Mouse (Mus musculus): ENCODE measurements at regions not wholly inside any gene's neighbourhood (a gene's known extent, or its start where the extent isn't known, plus 50 kb on each side); places are given as distances from the start of the nearest gene placed in this dataset.

GRCm38 (mm10) chr10:96375070-96375447 is 238.7 kb downstream of the Gm5426 start:
- no peak overlapping the region for H3K4me2 ChIP-seq (ENCODE audit: low read length)
- no peak overlapping the region for H3K9ac ChIP-seq (ENCODE audit: low read length)
- H3K9me3 ChIP-seq (ENCODE audit: control insufficient read depth, low read length), result no peaks in the 10 kb centered on the region
- H3K36me3 ChIP-seq (ENCODE audit: control insufficient read depth, insufficient read depth, low read length), result no peaks in the 10 kb centered on the region
- no peak for ATAC-seq (replicated peaks; ENCODE audit: low FRiP score, low TSS enrichment, low read depth)
- no peak overlapping the region for H3K4me3 ChIP-seq (ENCODE audit: low read depth, low read length)
- no peaks in the 10 kb centered on the region for H3K27me3 ChIP-seq (replicated peaks; ENCODE audit: control insufficient read depth, insufficient read depth, low read length)
- DNase-seq (ENCODE audit: low spot score), result no peak
- H3K4me1 ChIP-seq (replicated peaks; ENCODE audit: control insufficient read depth, insufficient read depth, low read length), result peaks cover 17% of the 10 kb centered on the region
- 92% methylated on average over 3 of the region's 3 CpGs for WGBS
- no peak overlapping the region for H3K27ac ChIP-seq (ENCODE audit: low read depth)

- WGBS, result 86% methylated on average over 4 of the region's 4 CpGs
- no peak overlapping the region for H3K4me2 ChIP-seq (ENCODE audit: low read length)
- H3K27me3 ChIP-seq (replicated peaks; ENCODE audit: control insufficient read depth, insufficient read depth, low read length), result no peaks in the 10 kb centered on the region
- no peak overlapping the region for H3K27ac ChIP-seq (ENCODE audit: low read depth)
- H3K4me1 ChIP-seq (replicated peaks; ENCODE audit: control insufficient read depth, insufficient read depth, low read length), result peaks cover 17% of the 10 kb centered on the region
- no peaks in the 10 kb centered on the region for H3K36me3 ChIP-seq (ENCODE audit: control insufficient read depth, insufficient read depth, low read length)
- H3K4me3 ChIP-seq (ENCODE audit: low read depth, low read length), result no peak overlapping the region
- no peak overlapping the region for H3K9ac ChIP-seq (ENCODE audit: low read length)
- no peak for ATAC-seq (replicated peaks; ENCODE audit: low FRiP score, low TSS enrichment, low read depth)
- no peak for DNase-seq (ENCODE audit: low spot score)
- no peaks in the 10 kb centered on the region for H3K9me3 ChIP-seq (ENCODE audit: control insufficient read depth, low read length)
Observed at GRCm38 (mm10) chr10:96377549-96377948, 239.3 kb upstream of the Btg1 start.

- ATAC-seq (replicated peaks; ENCODE audit: low FRiP score, low TSS enrichment, low read depth), result peak; percentile 66; the same call in 1 of the 2 replicates
- Histone ChIP-seq H3K36me3 (ENCODE audit: control insufficient read depth, insufficient read depth, low read length) (no peaks in the 10 kb centered on the region), H3K27ac (ENCODE audit: low read depth) (peak overlapping the region; percentile 65), H3K9ac (ENCODE audit: low read length) (no peak overlapping the region), H3K4me2 (ENCODE audit: low read length) (no peak overlapping the region), H3K27me3 (replicated peaks; ENCODE audit: control insufficient read depth, insufficient read depth, low read length) (no peaks in the 10 kb centered on the region), H3K9me3 (ENCODE audit: control insufficient read depth, low read length) (no peaks in the 10 kb centered on the region), H3K4me1 (replicated peaks; ENCODE audit: control insufficient read depth, insufficient read depth, low read length) (peaks cover 11% of the 10 kb centered on the region; the same call in 1 of the 2 replicates), H3K4me3 (ENCODE audit: low read depth, low read length) (no peak overlapping the region)
- DNase-seq (ENCODE audit: low spot score), result no peak
- WGBS, result 43% methylated on average over 9 of the region's 9 CpGs
Observed at GRCm38 (mm10) chr10:96379016-96379771, 237.6 kb upstream of the Btg1 start.

GRCm38 (mm10) chr10:96381664-96382063 is 235.1 kb upstream of the Btg1 start:
- Histone ChIP-seq H3K27me3 (replicated peaks; ENCODE audit: control insufficient read depth, insufficient read depth, low read length) (no peaks in the 10 kb centered on the region), H3K9ac (ENCODE audit: low read length) (no peak overlapping the region), H3K36me3 (ENCODE audit: control insufficient read depth, insufficient read depth, low read length) (no peaks in the 10 kb centered on the region), H3K4me2 (ENCODE audit: low read length) (no peak overlapping the region), H3K4me1 (replicated peaks; ENCODE audit: control insufficient read depth, insufficient read depth, low read length) (peaks cover 11% of the 10 kb centered on the region; the same call in 1 of the 2 replicates), H3K9me3 (ENCODE audit: control insufficient read depth, low read length) (no peaks in the 10 kb centered on the region), H3K4me3 (ENCODE audit: low read depth, low read length) (no peak overlapping the region), H3K27ac (ENCODE audit: low read depth) (no peak overlapping the region)
- 84% methylated on average over 6 of the region's 6 CpGs for WGBS
- DNase-seq (ENCODE audit: low spot score) (no peak), ATAC-seq (replicated peaks; ENCODE audit: low FRiP score, low TSS enrichment, low read depth) (no peak)

DNA sequence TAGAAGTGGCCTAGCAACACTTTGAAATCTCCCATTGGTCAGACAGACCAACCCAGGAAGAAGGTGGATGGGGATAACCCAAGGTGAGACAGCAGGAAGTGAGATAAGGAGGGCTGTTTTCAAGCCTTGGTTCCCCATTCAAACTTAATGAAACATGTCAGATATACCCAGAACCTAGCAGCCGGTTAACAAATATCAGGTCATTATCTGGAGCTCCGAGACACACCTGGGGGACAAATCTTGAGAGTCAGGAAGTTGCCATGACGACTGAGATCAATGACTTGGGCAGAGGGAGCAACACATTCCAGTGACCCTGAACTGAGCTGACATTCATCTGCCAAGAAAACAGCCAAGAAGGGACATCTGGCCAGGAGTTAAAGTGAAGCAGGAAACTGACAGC is 225.1 kb upstream of the Btg1 start:
- DNase-seq (ENCODE audit: low spot score) (no peak), ATAC-seq (replicated peaks; ENCODE audit: low FRiP score, low TSS enrichment, low read depth) (no peak)
- 52% methylated on average over 3 of the region's 3 CpGs for WGBS
- Histone ChIP-seq H3K9me3 (ENCODE audit: control insufficient read depth, low read length) (no peaks in the 10 kb centered on the region; the same call in 1 of the 2 replicates), H3K4me3 (ENCODE audit: low read depth, low read length) (no peak overlapping the region), H3K4me2 (ENCODE audit: low read length) (no peak overlapping the region), H3K4me1 (replicated peaks; ENCODE audit: control insufficient read depth, insufficient read depth, low read length) (no peaks in the 10 kb centered on the region), H3K27me3 (replicated peaks; ENCODE audit: control insufficient read depth, insufficient read depth, low read length) (no peaks in the 10 kb centered on the region), H3K36me3 (ENCODE audit: control insufficient read depth, insufficient read depth, low read length) (no peaks in the 10 kb centered on the region), H3K9ac (ENCODE audit: low read length) (no peak overlapping the region), H3K27ac (ENCODE audit: low read depth) (no peak overlapping the region)

GRCm38 (mm10) chr10:96392836-96393235 is 224.0 kb upstream of the Btg1 start:
- Histone ChIP-seq H3K4me1 (replicated peaks; ENCODE audit: control insufficient read depth, insufficient read depth, low read length) (no peaks in the 10 kb centered on the region), H3K9me3 (ENCODE audit: control insufficient read depth, low read length) (no peaks in the 10 kb centered on the region; the same call in 1 of the 2 replicates), H3K36me3 (ENCODE audit: control insufficient read depth, insufficient read depth, low read length) (no peaks in the 10 kb centered on the region), H3K27ac (ENCODE audit: low read depth) (no peak overlapping the region), H3K27me3 (replicated peaks; ENCODE audit: control insufficient read depth, insufficient read depth, low read length) (no peaks in the 10 kb centered on the region), H3K4me2 (ENCODE audit: low read length) (no peak overlapping the region), H3K4me3 (ENCODE audit: low read depth, low read length) (no peak overlapping the region), H3K9ac (ENCODE audit: low read length) (no peak overlapping the region)
- ATAC-seq (replicated peaks; ENCODE audit: low FRiP score, low TSS enrichment, low read depth) (no peak), DNase-seq (ENCODE audit: low spot score) (no peak)
- WGBS, result 67% methylated on average over 1 of the region's 1 CpGs

- ATAC-seq (replicated peaks; ENCODE audit: low FRiP score, low TSS enrichment, low read depth), result no peak
Observed at GRCm38 (mm10) chr10:96394210-96394609, 222.6 kb upstream of the Btg1 start.

DNA sequence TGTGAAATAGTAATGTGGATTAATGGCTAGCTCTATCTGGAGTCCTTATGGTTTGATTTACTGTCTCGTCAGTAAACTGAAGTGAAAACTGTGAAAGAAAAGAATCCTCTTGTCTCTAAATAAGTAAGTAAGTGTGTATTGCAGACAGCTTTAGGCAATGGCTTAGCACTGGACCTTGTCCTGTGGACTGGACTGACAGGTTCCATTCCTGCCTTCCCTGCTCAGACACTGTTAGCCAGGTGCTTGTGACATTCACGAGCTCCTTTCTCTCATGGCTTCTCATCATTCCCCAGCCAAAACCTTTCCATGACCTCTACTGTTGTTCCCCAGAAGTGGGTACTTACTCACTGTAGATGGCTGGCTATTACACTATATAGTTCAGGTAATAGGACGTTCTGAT is 221.8 kb upstream of the Btg1 start:
- Histone ChIP-seq H3K4me1 (replicated peaks; ENCODE audit: control insufficient read depth, insufficient read depth, low read length) (no peaks in the 10 kb centered on the region), H3K9ac (ENCODE audit: low read length) (no peak overlapping the region), H3K27ac (ENCODE audit: low read depth) (no peak overlapping the region), H3K4me3 (ENCODE audit: low read depth, low read length) (no peak overlapping the region), H3K36me3 (ENCODE audit: control insufficient read depth, insufficient read depth, low read length) (no peaks in the 10 kb centered on the region), H3K4me2 (ENCODE audit: low read length) (no peak overlapping the region), H3K9me3 (ENCODE audit: control insufficient read depth, low read length) (no peaks in the 10 kb centered on the region), H3K27me3 (replicated peaks; ENCODE audit: control insufficient read depth, insufficient read depth, low read length) (no peaks in the 10 kb centered on the region)
- DNase-seq (ENCODE audit: low spot score) (no peak), ATAC-seq (replicated peaks; ENCODE audit: low FRiP score, low TSS enrichment, low read depth) (no peak)
- 48% methylated on average over 3 of the region's 3 CpGs for WGBS

More at GRCm38 (mm10) chr10:96394210-96394609, 222.6 kb upstream of the Btg1 start:
- no peaks in the 10 kb centered on the region for H3K36me3 ChIP-seq (ENCODE audit: control insufficient read depth, insufficient read depth, low read length)
- H3K4me1 ChIP-seq (replicated peaks; ENCODE audit: control insufficient read depth, insufficient read depth, low read length), result no peaks in the 10 kb centered on the region
- no peak overlapping the region for H3K9ac ChIP-seq (ENCODE audit: low read length)
- H3K9me3 ChIP-seq (ENCODE audit: control insufficient read depth, low read length), result no peaks in the 10 kb centered on the region
- H3K27me3 ChIP-seq (replicated peaks; ENCODE audit: control insufficient read depth, insufficient read depth, low read length), result no peaks in the 10 kb centered on the region
- no peak for DNase-seq (ENCODE audit: low spot score)
- 85% methylated on average over 3 of the region's 3 CpGs for WGBS
- no peak overlapping the region for H3K4me2 ChIP-seq (ENCODE audit: low read length)
- H3K4me3 ChIP-seq (ENCODE audit: low read depth, low read length), result no peak overlapping the region
- H3K27ac ChIP-seq (ENCODE audit: low read depth), result no peak overlapping the region

DNA sequence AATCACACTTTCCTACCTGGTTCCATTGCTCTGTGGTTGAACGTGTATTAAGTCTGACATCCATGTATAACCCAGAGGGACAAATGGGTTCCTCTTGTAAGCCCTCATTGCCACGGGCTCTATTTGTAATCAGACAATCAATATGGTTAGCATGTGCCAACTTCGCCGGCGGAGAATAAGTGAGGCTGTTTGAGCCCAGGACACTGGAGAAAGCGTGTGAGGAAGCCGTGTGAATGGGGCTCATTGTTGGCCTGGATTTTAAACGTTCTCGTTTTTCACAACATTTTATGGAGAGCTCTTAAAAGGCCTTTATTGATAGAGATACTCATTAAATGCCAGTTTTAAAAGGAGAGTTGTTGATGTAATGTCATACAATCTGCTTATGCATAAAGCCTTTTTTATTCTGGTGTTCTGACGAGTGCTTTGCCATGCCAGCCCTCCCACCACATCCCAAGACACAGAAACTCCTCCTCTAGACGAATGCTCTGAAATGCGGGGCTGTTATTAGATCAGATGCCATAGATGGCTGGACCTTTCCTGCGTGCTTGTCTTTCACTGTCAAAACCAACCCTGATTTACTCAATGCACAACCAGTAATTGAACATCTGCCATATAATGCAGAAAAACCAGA is 218.8 kb upstream of the Btg1 start:
- no peak for ATAC-seq (replicated peaks; ENCODE audit: low FRiP score, low TSS enrichment, low read depth)
- DNase-seq (ENCODE audit: low spot score), result no peak
- 76% methylated on average over 13 of the region's 13 CpGs for WGBS
- Histone ChIP-seq H3K27me3 (replicated peaks; ENCODE audit: control insufficient read depth, insufficient read depth, low read length) (no peaks in the 10 kb centered on the region), H3K4me3 (ENCODE audit: low read depth, low read length) (no peak overlapping the region), H3K4me2 (ENCODE audit: low read length) (no peak overlapping the region), H3K4me1 (replicated peaks; ENCODE audit: control insufficient read depth, insufficient read depth, low read length) (no peaks in the 10 kb centered on the region), H3K27ac (ENCODE audit: low read depth) (no peak overlapping the region), H3K36me3 (ENCODE audit: control insufficient read depth, insufficient read depth, low read length) (no peaks in the 10 kb centered on the region), H3K9ac (ENCODE audit: low read length) (no peak overlapping the region), H3K9me3 (ENCODE audit: control insufficient read depth, low read length) (no peaks in the 10 kb centered on the region)
